Mouse (Mus musculus) lung, adult 2 months (tissue): ENCODE results near the gene Nap1l4. TPM values are rescaled to one million over a fixed set of nuclear protein-coding genes. Genes with fewer than 3 reads are reported as not detected.
A peak's percentile ranks its signal among the peaks of the same experiment; 100 is the strongest.

Experiments
- DNase-seq: peaks from one replicate; pipeline ENCODE4 v3.0.0; 2022
- H3K4me1 ChIP-seq: fragments of 200-500 bp; 2 replicates; pipeline ENCODE4 v1.6.1; 2011; ENCODE audit warnings: low read length; ENCODE audit not compliant: control insufficient read depth, insufficient read depth
- H3K4me3 ChIP-seq: fragments of 200-500 bp; replicated peaks from 2 replicates; pipeline ENCODE3; 2011; ENCODE audit warnings: low read depth, mild to moderate bottlenecking, control low read depth, low read length; ENCODE audit errors: extremely low read depth
- CTCF ChIP-seq: fragments of 200-500 bp; IDR thresholded peaks from 2 replicates; pipeline ENCODE4 v1.5.1; 2011; ENCODE audit warnings: mild to moderate bottlenecking, low read length, control low read depth; ENCODE audit not compliant: insufficient read depth
- POLR2A ChIP-seq: fragments of 200-500 bp; IDR thresholded peaks from 2 replicates; pipeline ENCODE4 v1.6.1; 2011; ENCODE audit warnings: low read depth, mild to moderate bottlenecking, control low read depth, low read length, borderline replicate concordance; ENCODE audit errors: extremely low read depth
- WGBS: fragments of 180-500 bp; shearing (Covaris S2); methylation state at CpG from one replicate; pipeline ENCODE4 v1.1.7; 2018; 5-methylcytosine and 5-hydroxymethylcytosine counted together
- polyA plus RNA-seq: library from polyadenylated mRNA; depleted of rRNA; stranded (reverse); fragments of >200 nt; gene quantifications from 2 replicates; pipeline ENCODE4 v1.2.3, GENCODE M21; 2012

The Nap1l4 gene
- polyA plus RNA-seq, 1 experiment, result 57.7 TPM

- TF ChIP-seq CTCF (no peak), POLR2A (no peak)
- no peaks in the 10 kb centered on the region for H3K4me1 ChIP-seq
- WGBS, result 84% methylated on average over 6 of the region's 6 CpGs
- H3K4me3 ChIP-seq, result no peak overlapping the region
- DNase-seq, result no peak
These were observed 59.2 kb downstream of the Nap1l4 start for GRCm38 (mm10) chr7:143489735-143490134.

DNA sequence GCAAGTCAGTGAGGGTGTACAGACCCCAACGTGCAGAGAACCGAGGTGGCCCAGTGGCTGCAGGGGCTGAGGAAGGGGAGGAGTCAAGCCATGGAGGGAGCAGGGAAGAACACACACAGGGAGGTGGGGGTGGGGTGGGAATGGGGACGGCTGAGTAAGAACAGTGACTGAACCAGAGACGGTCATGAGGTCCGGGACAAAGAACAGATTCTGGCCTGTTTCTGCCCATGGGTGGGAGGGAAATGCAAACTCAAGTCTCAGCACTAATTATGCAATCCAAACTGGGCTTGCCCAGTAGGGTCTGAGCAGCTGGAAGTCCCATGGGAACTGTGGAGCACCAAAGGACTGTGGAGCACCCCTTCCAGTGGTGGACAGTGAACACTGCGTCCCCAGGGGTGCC, 66.4 kb downstream of the Nap1l4 start:
- DNase-seq, result no peak
- no peak overlapping the region for H3K4me3 ChIP-seq
- 14% methylated on average over 6 of the region's 6 CpGs for WGBS
- no peaks in the 10 kb centered on the region for H3K4me1 ChIP-seq
- TF ChIP-seq CTCF, result no peak
- TF ChIP-seq POLR2A, result no peak

DNA sequence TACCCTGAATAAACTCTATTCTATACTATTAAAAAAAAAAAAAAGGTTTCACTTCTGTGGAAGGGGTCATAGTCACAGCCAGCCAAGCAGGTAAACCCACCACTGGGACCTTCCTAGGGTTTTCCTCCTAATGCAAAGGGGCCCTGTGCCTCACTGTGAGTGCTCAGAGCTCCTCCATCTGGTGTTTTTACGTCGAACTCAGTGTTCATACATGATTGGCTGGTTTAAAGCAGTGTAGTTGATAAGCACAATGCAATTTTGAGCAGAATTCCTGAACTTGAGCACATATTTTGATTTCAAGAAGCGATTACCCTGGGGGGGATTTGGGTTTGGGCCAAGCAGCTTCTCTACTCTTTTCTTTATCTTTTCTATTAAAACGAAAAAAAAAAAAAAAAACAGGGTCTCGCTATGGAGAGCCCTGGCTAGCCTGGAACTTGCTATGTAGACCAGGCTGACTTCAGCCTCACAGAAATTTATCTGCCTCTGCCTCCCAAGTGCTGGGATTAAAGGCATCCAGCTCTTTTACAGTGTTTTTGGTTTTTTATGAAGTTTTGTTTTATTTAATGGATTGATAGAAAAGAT, 67.0 kb downstream of the Nap1l4 start:
- no peak overlapping the region for H3K4me3 ChIP-seq
- H3K4me1 ChIP-seq, result no peaks in the 10 kb centered on the region
- DNase-seq, result no peak
- WGBS, result 53% methylated on average over 5 of the region's 5 CpGs
- no peak for TF ChIP-seq POLR2A
- TF ChIP-seq CTCF, result no peak

- 27% methylated on average over 13 of the region's 13 CpGs for WGBS
- no peak overlapping the region for H3K4me3 ChIP-seq
- TF ChIP-seq CTCF, result peak; percentile 54
- TF ChIP-seq POLR2A, result no peak
- no peaks in the 10 kb centered on the region for H3K4me1 ChIP-seq
- DNase-seq, result peak; percentile 74
These were observed 68.4 kb downstream of the Nap1l4 start for GRCm38 (mm10) chr7:143480498-143480897.

DNA sequence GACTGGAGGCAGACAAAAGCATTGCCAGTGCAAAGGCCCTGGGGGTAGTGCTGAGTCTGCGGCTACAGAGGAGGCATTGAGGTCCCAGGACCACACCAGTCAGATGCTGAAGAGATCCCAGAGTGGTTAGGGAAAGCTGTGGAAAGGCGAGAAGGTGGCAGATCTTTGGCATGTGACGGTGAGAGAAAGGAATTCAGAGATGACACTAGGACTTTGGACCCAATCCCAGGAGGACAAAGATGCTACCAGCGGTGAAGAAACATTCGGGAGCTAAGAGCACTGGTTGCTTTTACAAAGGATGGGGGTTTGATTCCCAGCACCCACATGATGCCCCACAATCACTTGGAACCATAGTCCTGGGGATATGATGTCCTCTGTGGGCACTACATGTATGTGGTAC, 71.1 kb downstream of the Nap1l4 start:
- Histone ChIP-seq H3K4me1 (peaks cover 2% of the 10 kb centered on the region; the same call in 1 of the 2 replicates), H3K4me3 (no peak overlapping the region)
- TF ChIP-seq CTCF (no peak), POLR2A (no peak)
- WGBS, result 88% methylated on average over 5 of the region's 5 CpGs
- no peak for DNase-seq

GRCm38 (mm10) chr7:143476702-143477335, 72.1 kb downstream of the Nap1l4 start:
- peaks cover 2% of the 10 kb centered on the region; the same call in 1 of the 2 replicates for H3K4me1 ChIP-seq
- no peak for DNase-seq
- TF ChIP-seq POLR2A, result no peak
- TF ChIP-seq CTCF, result no peak
- WGBS, result 81% methylated on average over 3 of the region's 3 CpGs
- no peak overlapping the region for H3K4me3 ChIP-seq

GRCm38 (mm10) chr7:143475876-143476275, 73.0 kb downstream of the Nap1l4 start:
- WGBS, result 59% methylated on average over 11 of the region's 11 CpGs
- Histone ChIP-seq H3K4me3 (no peak overlapping the region), H3K4me1 (peaks cover 2% of the 10 kb centered on the region; the same call in 1 of the 2 replicates)
- DNase-seq, result no peak
- TF ChIP-seq CTCF, result no peak
- no peak for TF ChIP-seq POLR2A

GRCm38 (mm10) chr7:143474811-143475210, 74.1 kb downstream of the Nap1l4 start:
- DNase-seq, result no peak
- H3K4me3 ChIP-seq, result no peak overlapping the region
- WGBS, result 36% methylated on average over 10 of the region's 10 CpGs

GRCm38 (mm10) chr7:143473347-143474101, 75.4 kb downstream of the Nap1l4 start, which contains the start of gene Slc22a18:
Gene Slc22a18, plus strand, starts transcription at chr7:143473736.
- 23% methylated on average over 4 of the region's 4 CpGs for WGBS
- TF ChIP-seq CTCF (no peak), POLR2A (peak; percentile 61; the same call in 1 of the 2 replicates)
- Histone ChIP-seq H3K4me1 (peaks cover 2% of the 10 kb centered on the region; the same call in 1 of the 2 replicates), H3K4me3 (peak within 1 kb of the TSS; percentile 11)
- peak; percentile 51 for DNase-seq

More at GRCm38 (mm10) chr7:143474811-143475210, 74.1 kb downstream of the Nap1l4 start:
- H3K4me1 ChIP-seq, result peaks cover 2% of the 10 kb centered on the region; the same call in 1 of the 2 replicates
- TF ChIP-seq CTCF (no peak), POLR2A (no peak)

GRCm38 (mm10) chr7:143469946-143470345, 79.0 kb downstream of the Nap1l4 start:
- TF ChIP-seq POLR2A (no peak), CTCF (peak; percentile 91)
- H3K4me3 ChIP-seq, result no peak overlapping the region
- DNase-seq, result peak; percentile 75
- H3K4me1 ChIP-seq, result peaks cover 2% of the 10 kb centered on the region; the same call in 1 of the 2 replicates
- 9% methylated on average over 8 of the region's 8 CpGs for WGBS
